Mouse (Mus musculus) T-helper 17 cell (primary cell): ENCODE results near the gene Slc5a2.

Experiments
- in situ Hi-C, 2 experiments: fragments of 300-600 bp; cut with MboI, MseI; formaldehyde crosslinking; loops; 1 replicate in 1 of 2; 2 replicates in 1 of 2; pipeline ENCODE4 v1.15.1; 2025; ENCODE audit warnings: high pct_unique_total_duplicates in 2 of 2

The Slc5a2 gene

DNA sequence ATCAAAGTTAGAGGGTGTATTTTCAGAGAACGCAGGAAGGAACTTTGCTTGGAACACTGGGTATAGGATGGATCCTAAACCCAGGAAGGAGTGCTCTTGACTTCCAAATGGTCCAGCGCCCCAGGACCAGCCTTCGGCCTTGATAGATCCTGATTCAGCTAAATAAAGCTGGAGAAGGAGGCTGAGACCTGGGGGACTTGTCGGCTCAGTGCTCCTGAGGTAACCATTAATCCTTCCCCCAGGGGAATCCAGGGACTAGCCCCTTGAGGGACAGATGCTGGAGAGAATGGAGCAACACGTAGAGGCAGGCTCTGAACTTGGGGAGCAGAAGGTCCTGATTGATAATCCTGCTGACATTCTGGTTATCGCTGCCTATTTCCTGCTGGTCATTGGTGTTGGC is at the start of gene Slc5a2:
Gene Slc5a2 (plus strand): TSS at position 247 of the 400 bp plus-strand sequence.
- in situ Hi-C loops = no loop called here

DNA sequence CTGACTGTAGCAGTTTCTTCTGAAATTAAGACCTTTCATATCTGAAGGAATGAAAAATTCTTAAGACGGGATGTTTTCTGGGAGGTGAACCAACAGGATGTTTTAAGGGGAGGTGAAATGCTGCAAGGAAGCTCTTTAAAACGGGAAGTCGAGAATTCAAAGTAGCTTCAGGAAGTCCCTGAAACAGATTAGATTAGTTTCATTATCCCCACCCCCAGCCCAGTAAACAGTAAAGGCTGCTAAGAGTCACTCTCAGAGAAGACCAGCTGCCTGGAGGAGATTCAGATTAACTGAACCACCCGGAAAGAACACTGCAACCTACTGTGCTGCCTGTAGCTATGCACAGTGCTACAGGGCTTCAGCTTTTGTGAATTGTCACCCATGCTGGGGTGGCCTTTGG is 45.5 kb upstream of the Slc5a2 start:
- in situ Hi-C loops = loop anchor here in 1 of 2 experiments (25.0 kb wide), 1 partner anchor 208 kb away; the partner anchor contains the start of gene Trim72

DNA sequence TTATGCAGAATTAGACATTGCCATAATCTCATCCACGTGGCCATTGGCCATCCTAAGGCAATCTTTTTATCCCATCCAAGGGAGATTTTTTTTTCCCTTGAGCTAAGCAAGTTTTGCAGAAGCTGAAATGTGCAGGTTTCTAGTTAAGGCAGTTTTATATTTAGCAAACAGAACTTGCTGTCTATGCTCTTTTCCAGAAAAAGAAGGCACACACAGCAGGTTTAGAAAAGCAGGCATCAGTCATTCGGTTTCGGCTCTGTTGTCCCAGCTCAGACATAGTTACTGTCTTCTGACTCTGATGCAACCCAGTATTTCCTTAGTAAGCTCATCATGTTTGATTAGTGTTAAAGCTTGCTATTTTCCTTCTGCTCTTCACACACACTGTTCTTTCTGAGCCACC is 44.5 kb upstream of the Slc5a2 start:
- in situ Hi-C loops = loop anchor here in 1 of 2 experiments (25.0 kb wide), 1 partner anchor 209 kb away; the partner anchor contains the start of gene Trim72

DNA sequence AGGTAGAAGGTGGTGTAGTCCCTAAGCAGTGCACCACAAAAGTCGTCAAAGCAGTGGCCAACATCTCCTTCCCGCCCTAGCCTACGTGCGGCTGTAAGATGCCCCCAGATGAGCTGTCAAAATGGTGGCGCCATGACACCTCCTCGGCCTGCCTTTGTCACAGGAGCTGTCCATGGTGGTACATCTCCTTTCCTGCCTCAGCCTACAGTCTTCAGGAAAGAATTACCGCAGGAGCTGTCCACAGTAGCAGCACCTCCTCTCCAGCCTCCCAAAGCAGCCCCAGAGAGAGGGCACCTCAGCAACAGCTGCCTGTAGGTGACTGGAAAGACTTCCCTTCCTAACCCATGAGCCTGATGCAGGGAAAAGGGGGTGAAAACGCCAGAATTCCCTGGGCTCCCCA is 33.7 kb upstream of the Slc5a2 start:
- in situ Hi-C loops = no loop called here

DNA sequence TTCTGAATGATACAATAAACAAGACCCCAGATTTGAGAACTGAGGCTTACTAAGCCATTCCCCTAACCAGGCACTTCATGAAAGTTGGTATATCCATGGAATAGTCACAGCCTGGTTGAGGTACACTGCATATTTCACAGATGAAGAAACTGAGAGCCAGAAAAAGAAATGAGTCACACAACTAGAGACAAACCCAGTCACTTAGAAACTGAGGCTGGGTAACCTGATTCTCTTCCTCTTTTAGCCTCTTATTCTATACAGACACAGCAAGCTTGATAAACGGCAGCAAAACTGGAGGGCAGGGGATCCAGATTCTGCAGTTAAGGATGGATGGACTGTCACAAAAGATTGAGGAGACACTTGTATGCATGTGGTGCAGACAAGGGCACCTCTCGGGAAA is 30.7 kb upstream of the Slc5a2 start:
- in situ Hi-C loops = no loop called here

DNA sequence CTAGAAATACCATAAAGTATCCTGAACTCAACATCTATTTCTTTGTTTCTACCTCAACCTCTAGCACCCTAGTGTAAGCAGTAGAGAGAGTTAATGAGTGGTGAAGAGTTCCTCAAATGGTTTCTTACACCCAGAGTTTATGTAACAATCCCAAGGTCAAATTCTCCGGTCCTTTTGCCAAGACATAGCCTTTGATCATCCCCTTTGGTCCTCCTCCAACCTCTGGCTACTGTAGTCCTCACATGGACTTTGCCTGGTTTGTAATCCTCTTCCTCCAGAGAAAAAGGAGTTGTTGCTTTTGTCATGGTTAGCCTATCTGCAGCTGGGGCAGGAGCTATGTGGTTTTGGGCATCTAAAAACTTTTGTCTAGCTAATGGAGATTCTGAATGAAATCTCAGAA is 30.0 kb upstream of the Slc5a2 start:
- in situ Hi-C loops = no loop called here

DNA sequence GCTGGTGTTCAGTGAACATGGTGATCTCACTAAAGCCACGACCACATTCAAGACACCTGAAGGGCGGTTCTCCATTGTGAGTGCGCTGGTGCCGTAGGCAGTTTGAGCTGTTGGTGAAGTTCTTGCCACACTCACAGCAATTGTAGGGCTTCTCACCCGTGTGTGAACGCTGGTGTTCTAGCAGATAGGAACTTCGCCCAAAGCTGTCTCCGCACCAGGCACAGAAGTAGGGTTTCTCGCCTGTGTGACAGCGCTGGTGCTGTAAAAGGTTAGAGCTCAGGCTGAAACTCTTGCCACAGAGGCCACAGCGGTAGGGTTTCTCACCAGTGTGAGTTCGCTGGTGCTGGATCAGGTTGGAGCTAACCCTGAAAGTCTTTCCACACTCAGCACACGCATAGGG is 29.0 kb upstream of the Slc5a2 start:
- in situ Hi-C loops = no loop called here

DNA sequence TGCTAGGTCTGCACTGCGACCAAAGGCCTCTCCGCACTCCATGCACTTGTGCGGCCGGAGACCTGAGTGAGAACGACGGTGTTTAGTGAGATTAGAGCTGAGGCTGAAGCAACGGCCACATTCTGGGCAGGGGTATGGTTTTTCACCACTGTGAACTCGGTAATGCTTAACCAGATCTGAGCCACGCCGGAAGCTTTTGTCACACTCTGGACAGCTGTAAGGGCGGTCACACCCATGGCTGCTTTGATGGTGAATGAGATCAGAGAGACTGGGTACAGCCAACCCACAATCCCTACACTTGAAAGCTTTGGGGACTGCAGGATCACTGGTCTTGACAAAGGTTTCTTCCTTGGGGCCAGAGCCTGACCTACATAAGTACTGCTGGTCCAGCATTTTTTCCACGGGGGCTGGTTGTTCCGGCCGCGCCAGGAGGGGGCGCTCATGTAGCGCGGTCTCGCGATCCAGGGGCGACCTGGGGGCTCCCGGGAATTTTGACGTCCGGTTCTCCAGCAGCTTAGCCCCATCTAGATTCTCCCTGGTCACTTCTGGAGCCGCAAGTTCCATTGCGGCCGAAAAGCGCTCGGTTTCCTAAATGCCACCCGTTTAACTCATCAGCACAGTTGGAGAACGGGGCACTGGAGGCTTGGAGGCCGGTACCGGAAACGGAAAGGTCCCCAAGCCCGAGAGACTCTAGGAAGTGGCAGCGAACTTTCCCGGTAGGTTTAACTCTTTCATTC is 28.4 kb upstream of the Slc5a2 start, which contains the start of gene Armc5:
Gene Armc5 (plus strand): TSS at position 487 of the 737 bp plus-strand sequence.
- in situ Hi-C loops = no loop called here

DNA sequence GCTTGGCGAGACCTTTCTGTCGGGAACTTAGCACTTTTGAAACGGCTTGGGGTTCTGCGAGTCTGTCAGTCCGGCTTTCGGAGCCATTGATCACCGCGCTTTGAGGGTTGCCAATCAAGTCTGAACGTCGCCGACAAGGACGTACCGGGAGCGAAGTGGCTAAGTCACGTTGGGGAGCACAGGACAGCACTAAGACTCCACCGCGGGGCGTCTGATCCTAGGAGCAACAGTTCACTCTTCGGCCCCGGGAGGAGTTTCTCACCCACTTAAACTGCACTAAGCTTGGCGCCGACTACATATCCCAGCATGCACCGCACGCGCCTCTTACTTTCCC is 27.9 kb upstream of the Slc5a2 start:
- in situ Hi-C loops = no loop called here

DNA sequence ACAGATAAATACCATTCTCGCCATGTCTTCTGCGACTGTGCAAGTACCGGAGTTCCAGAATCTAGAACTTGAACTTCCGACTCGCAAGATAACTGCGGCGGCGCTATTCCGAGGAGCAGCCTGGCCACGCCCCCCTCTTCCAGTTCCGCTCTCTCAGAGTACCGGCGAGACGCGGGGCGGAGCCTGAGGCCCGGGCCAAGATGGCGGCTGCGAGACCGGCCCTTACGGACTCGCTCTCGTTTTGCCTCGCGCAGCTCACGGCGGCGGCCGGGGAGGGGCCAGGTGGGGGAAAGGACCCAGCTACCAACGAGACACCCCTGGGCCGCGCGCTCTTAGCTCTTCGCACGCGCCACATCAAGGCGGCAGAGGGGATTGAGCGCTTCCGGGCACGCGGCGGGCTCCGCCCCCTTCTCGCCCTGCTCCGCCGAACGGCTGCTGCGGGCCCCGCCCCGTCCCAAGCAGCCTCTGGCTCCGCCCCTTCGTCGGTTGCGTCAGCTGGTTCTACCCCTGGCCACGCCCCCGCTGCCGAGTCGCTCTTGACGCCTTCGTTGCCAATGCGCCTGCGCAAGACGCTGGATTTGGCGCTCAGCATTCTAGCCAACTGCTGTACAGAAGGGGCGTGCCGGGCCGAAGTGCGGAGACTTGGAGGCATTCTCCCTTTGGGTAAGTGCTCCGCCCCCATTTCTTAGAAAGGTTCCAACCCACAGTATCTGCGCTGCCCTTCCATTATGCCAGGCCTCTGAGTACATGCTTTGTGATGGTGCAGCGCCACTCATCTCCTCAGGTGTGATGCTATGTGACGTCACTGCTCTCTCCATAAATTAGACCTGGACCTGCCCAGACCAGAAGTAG is 27.3 kb upstream of the Slc5a2 start, which contains the start of gene 9130023H24Rik:
Gene 9130023H24Rik (minus strand): TSS at position 105 of the 852 bp plus-strand sequence.
- in situ Hi-C loops = no loop called here

DNA sequence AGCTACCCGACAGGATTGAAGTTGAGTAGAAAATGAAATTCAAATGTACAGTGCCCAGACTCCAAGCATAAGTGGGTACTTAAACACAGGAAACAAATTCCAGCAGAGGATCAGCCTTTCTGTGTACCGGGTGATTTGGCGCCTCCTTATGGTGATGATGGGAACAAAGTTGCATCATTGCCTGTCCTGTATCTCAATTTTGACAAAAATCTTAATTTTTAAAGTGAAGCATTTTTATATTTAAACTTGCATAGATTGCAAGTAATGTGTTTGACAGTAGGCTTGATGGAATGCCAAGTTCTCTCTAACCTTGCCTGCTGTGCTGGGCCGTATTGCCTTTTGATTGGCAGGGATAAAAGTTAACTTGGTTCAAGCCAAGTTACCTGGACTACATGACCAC is 26.5 kb upstream of the Slc5a2 start:
- in situ Hi-C loops = no loop called here

DNA sequence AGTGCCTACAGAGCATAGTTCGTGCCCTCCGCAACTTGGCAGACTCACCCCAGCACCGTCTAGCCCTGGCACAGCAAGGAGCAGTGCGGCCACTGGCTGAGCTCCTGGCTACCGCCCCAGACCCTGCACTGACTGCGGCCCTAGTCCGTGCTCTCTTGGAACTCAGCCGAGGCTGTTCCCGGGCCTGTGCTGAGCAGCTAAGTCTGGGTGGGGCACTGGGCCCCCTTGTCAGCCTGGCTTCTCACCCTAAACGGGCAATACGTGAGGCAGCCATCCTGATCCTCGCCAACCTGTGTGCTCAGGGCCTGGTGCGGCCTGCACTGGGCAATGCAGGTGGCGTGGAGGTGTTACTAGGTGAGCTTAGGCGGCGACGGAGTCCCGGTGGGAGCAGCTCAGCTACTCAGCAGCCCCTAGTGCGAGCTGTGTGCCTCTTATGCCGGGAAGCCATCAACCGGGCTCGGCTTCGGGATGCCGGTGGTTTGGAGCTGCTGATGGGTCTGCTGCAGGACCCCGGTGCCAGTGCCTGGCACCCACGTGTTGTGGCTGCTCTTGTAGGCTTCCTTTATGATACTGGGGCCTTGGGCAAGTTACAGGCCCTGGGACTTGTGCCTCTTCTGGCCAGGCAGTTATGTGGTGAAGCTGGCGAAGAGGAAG is 25.2 kb upstream of the Slc5a2 start:
- in situ Hi-C loops = loop anchor here (5.0 to 10.0 kb wide), 2 partner anchors 105 to 107 kb away; no protein-coding TSS in a partner anchor

DNA sequence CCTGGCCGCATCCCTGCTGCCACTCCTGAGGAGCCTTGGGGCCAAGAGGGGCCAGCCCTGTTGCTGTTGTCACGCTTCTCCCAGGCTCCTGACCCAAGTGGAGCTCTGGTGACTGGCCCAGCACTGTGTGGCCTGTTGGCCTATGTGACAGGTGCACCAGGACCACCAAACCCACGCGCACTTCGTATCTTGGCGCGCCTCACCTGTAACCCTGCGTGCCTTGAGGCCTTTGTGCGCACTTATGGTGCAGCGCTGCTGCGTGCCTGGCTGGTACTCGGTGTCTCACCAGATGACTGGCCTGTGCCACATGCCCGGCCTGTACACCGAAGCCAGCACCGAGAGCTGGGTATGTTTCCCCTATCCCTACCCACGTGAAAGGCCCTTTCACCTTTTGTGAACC is 23.1 kb upstream of the Slc5a2 start:
- in situ Hi-C loops = loop anchor here (5.0 to 10.0 kb wide), 2 partner anchors 102 to 105 kb away; no protein-coding TSS in a partner anchor

DNA sequence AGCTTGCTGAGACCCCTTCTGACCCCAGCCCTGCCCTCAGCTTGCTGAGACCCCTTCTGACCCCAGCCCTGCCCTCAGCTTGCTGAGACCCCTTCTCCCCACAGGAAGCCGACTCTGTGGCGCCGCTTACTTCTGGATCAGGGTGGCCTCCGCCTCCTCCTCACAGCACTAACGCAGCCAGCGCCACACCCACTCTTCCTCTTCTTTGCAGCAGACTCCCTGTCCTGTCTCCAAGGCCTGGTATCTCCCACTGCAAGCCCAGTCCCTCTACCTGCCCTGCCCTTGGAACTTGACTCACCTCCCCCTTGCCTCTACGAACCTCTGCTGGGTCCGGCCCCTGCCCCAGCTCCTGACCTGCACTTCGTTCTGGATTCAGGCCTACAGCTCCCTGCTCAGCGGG is 21.5 kb upstream of the Slc5a2 start:
- in situ Hi-C loops = loop anchor here (5.0 to 10.0 kb wide), 2 partner anchors 101 to 103 kb away; no protein-coding TSS in a partner anchor

DNA sequence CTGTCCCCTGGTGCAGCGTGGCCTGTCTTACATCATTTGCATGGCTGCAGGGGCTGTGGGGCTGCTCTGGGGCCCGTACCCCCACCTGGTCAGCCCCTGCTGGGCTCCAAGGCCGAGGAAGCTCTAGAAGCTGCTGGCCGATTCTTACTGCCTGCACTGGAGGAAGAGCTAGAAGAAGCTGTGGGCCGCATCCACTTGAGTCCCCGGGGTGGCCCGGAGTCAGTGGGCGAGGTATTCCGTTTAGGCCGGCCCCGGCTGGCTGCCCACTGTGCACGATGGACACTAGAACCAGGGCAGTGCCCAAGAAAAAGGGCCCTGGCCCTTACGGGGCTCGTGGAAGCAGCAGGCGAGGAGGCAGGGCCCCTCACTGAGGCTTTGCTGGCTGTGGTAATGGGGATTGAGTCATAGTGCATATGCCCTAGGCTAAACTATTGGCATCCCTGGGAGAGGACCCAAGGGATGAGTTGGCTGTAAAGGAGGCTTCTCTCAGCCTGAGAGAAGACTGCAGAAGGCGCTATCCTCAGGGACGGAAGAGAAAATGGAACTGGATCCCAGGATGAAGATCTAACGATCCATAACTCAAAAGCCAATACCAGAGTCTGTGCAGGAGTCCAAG is 20.9 kb upstream of the Slc5a2 start:
- in situ Hi-C loops = loop anchor here (5.0 to 10.0 kb wide), 4 partner anchors 43 to 443 kb away; no protein-coding TSS in a partner anchor

DNA sequence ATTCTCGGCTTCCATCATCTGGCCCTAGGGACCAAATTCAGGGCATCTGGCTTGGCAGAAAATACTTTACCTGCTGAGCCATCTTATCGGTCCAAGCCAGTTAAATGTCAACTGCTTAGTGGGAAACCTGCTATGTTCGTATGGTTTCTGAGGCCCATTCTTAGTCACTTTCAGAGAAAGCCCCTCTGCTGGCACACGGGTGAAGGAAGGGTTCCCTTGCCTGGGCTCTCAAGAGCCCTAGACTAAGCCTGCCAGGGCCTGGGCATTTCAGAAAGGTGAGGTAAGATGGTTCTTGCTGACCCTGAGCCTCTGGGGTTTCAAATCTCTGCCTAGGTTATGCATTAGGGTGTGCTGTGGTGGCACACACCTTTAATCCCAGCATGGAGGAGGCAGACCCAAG is 19.9 kb upstream of the Slc5a2 start:
- in situ Hi-C loops = loop anchor here (5.0 to 10.0 kb wide), 3 partner anchors 42 to 442 kb away; no protein-coding TSS in a partner anchor

DNA sequence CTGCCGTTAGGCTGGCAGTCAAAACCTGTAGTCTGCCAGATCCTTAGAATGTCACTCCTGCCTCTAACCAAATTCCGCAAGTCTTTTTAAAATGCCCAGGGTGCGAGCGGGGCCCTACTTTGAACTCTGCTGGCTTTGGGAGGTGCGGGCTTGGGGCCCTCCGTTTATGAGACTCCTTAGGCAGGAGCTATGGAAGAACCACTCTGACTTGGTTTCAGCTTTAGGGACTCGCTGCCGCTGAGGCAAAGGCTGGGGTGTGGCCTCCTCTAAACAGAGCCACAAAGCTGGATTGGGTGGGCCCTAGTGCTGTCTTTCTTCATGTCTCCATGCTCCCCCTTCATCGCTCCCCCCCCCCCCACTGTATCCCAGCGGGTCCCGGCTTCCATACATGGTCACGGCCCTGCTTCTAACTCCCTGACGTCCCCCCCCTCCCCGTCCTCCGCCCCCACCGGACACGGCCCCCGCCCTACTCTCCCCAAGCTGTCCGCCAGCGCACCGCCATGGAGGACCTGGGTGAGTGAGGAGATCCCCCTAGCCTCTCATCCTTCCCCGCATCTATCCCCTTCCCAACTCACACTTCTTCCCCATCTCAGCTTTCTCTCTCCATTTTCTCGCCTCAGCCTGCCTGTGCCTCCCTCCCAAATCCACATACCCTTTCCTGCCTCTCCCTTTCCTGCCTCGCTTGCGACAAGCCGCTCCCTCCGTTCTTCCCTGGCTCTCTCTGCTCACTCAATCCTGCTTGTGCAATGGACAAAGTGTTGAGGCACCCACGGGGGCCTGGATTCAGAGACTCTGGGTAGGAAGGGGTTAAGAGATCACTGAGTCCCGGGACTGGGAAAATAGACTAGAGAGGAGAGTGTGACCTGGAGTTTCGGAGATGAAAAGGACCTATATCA is 18.7 kb upstream of the Slc5a2 start, which contains the start of gene Tgfb1i1:
Gene Tgfb1i1 (plus strand): TSS at position 317 of the 896 bp plus-strand sequence.
- in situ Hi-C loops = loop anchor here (5.0 to 10.0 kb wide), 3 partner anchors 41 to 441 kb away; no protein-coding TSS in a partner anchor

DNA sequence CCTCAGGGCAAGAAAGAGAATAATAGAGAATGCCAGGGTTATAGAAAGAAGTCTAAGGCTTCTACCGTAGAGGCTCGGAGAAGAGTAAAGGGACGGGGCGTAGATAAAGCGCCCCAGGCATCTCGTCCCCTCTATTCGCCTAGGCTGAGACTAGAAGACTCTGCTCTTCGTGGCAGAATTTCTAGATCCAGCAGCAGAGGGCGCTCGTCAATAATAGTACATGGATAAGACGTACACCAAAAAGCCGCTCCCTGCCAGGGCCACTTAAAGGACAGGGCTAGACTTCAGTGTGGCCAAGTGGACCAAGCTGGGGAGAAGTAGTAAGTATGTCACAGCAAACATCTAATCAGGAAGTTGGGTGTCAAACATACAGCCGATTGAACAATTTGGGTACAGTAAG is 18.0 kb upstream of the Slc5a2 start:
- in situ Hi-C loops = loop anchor here (5.0 to 10.0 kb wide), 3 partner anchors 40 to 440 kb away; no protein-coding TSS in a partner anchor
